Mouse (Mus musculus): ENCODE data around the gene Wfdc17. TPM values are rescaled to one million over a fixed set of nuclear protein-coding genes. Genes with fewer than 3 reads are reported as not detected.

The Wfdc17 gene
- total RNA-seq, 2 experiments from 2014 or later, result 1.5 to 2.4 TPM

DNA sequence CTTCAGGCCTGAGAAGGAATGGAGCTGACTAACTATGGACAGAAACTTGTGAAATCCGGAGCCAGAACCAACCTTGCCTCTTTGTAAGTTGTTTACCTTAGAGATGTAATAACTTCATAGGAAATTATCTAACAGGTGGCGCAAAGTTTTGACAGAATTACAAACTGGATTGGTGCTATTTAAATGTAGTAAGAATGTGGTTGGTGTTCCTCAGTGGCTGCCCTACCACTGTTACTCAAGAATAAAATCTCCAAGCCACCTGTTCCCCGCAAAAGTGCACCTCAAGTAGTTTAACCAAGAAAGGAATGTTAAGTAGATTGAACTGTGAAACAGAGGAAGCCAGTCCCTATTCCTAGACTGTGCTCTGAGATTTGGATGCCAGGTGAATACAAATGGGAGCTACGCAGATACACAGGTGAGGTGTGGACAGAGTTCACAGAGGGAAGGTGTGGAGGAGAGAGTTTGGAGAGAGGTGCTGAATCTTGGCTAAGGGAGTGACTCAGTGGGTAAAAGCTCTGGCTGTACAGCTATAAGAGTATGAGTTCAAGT lies 36.7 kb downstream of the Wfdc17 start:
- DNase-seq, result no peak

DNA sequence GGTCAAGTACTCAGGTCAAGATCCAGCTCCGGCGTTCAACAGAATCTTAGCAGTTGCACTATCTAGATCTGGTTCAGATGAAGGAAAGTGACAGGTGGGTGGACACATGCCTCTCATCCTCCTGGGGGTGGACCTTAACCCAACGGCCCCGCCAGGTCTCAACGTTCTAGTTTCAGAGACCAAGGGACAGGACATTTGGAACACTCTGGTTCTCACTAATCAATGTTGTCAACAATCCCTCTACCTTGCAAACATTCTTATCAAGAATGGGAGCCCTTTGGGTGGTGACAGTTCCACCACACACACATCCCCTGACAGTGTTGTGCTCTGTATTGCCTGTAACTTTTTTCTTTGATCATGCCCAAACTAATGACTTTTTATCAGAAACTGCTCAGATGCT lies 38.0 kb downstream of the Wfdc17 start:
- DNase-seq, result no peak

DNA sequence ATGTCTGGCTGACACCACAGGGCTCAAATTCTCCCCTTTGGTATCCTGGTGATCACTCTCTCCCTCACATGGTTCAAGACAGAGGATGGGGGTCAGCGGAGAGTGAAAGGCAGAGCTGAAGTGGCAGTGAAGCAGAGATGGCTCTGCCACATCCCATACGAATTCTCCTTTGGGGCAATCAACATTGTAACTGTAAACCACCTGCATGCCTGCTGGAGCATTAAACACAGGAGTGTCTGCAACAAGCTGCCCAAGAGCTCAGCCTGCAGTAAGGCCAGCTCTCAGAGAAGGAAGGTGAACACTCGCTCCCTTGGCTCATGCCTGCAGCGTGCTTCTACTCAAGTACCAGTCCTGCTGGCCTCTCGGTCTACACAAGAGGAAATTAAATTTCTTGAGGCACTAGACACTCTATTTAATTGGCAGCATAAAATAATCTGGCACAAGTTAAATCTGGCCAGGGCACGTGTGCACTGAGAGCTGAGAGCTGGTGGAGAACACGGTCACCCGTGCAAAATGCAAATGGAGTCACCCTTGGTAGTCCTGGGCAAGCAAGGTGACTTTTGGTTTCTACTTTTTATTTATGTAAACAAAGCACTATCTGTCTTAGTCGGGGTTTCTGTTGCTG lies 39.1 kb downstream of the Wfdc17 start:
- no peak for DNase-seq

DNA sequence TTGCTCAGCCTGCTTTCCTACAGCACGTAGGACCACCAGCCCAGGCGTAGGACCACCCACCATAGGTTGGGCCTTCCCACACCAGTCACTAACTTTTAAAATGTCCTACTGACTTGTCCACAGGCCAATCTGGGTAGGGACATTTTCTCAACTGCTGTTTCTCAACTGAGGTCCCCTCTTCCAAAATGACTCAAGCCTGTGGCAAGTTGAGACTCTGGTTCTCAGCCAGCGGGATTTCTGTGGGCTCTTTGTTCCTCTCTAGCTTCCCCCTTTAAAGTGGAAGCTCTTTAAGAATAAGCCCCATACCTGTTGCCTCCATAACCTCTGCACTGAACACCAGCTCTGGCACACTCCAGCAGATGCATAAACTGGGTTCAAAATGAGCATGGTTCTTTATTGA lies 39.7 kb downstream of the Wfdc17 start:
- DNase-seq, result no peak

DNA sequence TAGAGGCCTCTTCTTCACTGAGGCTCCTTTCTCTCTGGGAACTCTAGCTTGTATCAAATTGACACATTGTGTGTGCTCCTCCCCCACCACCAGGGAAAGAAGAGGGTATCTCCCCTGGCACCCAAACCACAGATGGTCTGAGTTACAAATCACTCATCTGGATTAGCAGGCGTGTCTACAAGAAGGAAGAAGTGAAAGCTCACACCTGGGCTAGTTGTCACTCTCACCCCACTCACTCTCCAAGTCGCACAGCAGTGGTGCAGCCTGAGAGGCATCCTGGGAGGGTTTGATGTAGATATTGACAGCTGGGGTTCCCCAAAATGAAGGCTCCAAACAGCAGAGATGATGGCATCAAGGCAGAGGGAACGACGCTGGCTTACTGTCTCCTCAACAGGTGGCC lies 42.4 kb downstream of the Wfdc17 start:
- no peak for DNase-seq

DNA sequence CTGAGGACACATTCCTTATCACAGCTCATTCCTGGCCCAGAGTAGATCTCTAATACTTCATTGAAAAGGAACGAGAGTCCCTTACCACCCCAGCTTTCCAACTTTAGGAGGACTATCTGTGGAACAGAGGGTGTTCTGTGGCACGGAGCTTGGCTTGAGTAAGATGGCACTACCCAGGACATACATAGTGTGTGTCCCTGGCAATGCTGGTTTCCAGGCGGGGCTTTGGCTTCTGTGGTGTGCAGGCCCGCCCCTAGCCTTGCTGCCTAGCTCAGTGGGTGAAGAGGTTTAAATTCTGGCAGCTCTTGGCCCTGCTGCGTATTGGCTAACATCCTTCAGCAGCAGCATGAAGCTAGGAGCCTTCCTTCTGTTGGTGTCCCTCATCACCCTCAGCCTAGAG lies 42.9 kb downstream of the Wfdc17 start, which contains the start of gene Wfdc21:
Wfdc21 (plus strand) TSS at position 260 of the 400 bp plus-strand sequence.
- DNase-seq, result no peak

DNA sequence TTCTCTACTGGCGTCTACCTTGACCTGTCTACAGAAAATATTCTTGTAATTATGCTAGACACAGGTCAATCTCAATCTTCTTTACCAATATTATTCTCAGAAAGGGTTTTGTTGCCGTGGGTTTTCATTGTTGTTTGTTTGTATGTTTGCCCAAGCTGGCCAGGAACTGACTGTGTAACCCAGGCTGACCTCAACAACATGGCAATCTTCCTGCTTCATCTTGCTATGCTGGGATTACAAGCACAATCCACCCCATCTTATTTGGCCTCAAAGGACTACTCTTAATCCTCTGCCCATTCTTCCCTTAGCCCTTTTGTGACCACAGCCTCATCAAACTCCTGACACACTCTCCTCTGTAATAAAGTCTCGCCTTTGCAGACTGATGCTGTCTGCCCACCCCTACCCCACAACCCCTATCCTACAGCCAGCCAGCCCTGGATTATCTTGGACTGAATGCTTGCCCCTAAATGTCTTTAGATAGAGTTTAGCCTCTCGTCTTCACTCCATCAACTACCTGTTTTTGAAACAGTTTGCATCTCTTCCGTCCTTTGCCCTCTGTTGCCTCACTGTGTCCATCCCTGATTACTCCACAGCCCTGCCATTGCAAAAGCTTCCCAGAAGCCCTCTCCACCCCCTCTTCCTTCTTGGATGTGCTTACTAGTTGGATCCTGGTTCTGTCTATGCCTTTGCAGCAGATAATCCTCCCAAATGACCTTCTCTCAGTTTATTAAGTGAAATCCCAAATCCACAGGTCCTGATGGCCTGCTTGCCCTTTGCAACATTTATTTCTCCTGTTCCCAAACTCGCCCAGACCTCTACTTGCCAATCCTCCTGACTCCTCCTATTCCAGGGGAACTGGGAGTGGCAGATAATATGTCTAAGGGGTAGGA lies 43.8 kb downstream of the Wfdc17 start:
- no peak for DNase-seq

DNA sequence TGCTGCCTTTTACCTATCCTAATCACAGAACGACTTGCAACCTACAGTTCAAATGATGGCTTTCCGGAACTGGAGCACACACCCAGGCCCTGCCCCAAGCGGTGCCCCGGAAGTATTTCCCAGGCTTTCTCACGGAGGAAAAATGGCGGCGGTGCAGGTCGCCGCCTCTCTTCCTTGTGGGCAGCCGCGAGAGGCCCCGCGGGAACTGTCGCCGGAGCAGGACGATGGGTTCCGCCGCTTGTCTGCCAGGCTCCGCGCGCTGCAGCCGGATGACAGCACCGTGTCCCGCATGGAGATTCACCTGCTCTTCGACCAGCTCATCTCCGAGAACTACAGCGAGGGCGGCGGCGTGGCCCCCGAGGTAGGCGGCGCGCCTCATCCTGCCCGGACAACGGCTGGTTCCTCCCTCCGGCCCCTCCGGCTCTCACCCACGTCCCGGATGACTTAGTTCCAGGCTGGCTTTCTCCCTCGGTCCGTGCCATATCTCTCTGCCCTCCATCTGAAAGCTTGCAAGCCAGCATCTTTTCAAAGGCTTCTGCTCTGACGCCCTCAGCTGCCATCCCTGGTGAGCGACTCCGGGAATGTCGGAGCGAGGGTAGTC lies 49.9 kb downstream of the Wfdc17 start, which contains the start of gene Heatr6:
Heatr6 (plus strand) TSS at position 116 of the 601 bp plus-strand sequence.
- DNase-seq, result peak; percentile 93

DNA sequence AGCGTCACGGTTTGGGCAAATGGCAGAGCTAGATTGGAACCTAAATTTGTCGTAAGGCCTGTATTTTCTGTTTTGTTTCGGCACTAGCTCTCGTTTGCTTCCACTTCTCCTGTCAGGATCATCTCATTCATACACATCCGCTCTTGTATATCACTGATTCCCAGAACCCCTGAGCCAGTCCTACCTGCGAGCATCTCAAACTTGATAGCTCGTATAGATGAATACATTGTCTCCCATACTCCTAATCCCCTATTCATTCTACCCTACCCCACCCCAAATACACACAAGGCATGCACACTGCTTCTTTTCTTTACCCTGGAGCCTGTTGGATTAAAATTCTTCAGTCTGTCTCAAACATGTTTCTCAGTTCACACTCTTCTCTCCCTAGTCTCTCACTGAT lies 50.4 kb downstream of the Wfdc17 start:
- DNase-seq, result no peak

Other genes starting within 250 kb of the Wfdc17 start
- gene Mmp28, start 240.9 kb upstream of the Wfdc17 start, total RNA-seq (2021), result 10 to 100 TPM in 1 of 2 experiments, 1 to 10 TPM in 1; 9.8 to 15.1 TPM
- gene Taf15, start 230.9 kb upstream of the Wfdc17 start, total RNA-seq (2021), result 10 to 100 TPM; 54.9 to 58.4 TPM
- gene Heatr9, start 181.8 kb upstream of the Wfdc17 start, total RNA-seq (2021), result not detected
- 1 to 10 TPM; 7.9 to 8.8 TPM for gene Ccl5, start 173.5 kb upstream of the Wfdc17 start, total RNA-seq (2021)
- 10 to 100 TPM in 1 of 2 experiments, 1 to 10 TPM in 1; 8.6 to 12.2 TPM for gene Ccl9, start 125.4 kb upstream of the Wfdc17 start, total RNA-seq (2021)
- 10 to 100 TPM in 1 of 2 experiments, 1 to 10 TPM in 1; 6.6 to 12.9 TPM for gene Ccl6, start 110.9 kb upstream of the Wfdc17 start, total RNA-seq (2021)
- not detected for gene Rpl9-ps1, start 58.4 kb upstream of the Wfdc17 start, total RNA-seq (2021)
- under 1 TPM in 1 of 2 experiments, not detected in 1; 0.36 TPM for gene Ccl3, start 54.6 kb upstream of the Wfdc17 start, total RNA-seq (2021)
- not detected for gene Ccl4, start 41.4 kb upstream of the Wfdc17 start, total RNA-seq (2021)
- gene Wfdc18, start 5.0 kb downstream of the Wfdc17 start, total RNA-seq (2021), result not detected
- gene Wfdc21, start 42.9 kb downstream of the Wfdc17 start, total RNA-seq (2021), result 1 to 10 TPM; 1.1 to 3.2 TPM
- gene Heatr6, start 49.7 kb downstream of the Wfdc17 start, total RNA-seq (2021), result 10 to 100 TPM; 10.1 to 14.4 TPM
- 1 to 10 TPM; 1.5 to 2.7 TPM for gene Hnf1b, start 146.1 kb downstream of the Wfdc17 start, total RNA-seq (2021)
- 10 to 100 TPM; 18.3 to 18.6 TPM for gene Ddx52, start 238.1 kb downstream of the Wfdc17 start, total RNA-seq (2021)